In the genomic region with DNA sequence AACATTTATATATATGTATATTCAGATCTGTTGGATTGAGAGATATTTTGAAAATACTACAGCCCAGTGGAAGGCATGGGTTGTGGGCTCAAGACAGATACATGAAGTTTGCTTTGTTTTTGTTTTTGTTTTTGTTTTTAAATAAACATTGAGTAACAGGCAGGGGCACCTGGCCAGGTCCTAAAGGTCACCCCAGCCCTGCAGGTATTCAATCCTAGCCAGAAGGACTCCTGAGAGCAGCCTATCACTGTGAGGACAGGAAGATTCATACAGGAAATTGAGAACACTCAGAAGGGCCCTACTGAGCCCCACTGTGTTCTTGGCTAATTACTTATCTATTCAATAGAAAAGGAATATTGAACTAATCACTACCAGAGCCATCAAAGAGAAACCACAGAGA, we compare ENCODE assay signal across 11 mouse cellular contexts. TPM values are rescaled to one million over a fixed set of nuclear protein-coding genes. Genes with fewer than 3 reads are reported as not detected.
DNase-seq lines count a peak whose midpoint lies in the region; ATAC-seq lines count a peak whose summit lies in the region.
"Had no signal": no experiment of that assay in that cellular context is flagged by ENCODE, and none has a peak within 500 bp of the region (broad histone marks: within the 10 kb centered on the region; RNA-seq: fewer than 3 reads in every experiment).

No protein-coding gene starts in this region.

- H3K9me3 ChIP-seq in hindbrain, embryonic 10.5 days: no peaks in the 10 kb centered on the region
- no peaks in the 10 kb centered on the region for H3K9me3 ChIP-seq in hindbrain, embryonic 11.5 days (ENCODE audit: control insufficient read depth, low read length)
- no peaks in the 10 kb centered on the region for H3K9me3 ChIP-seq in forebrain, embryonic 12.5 days
- no peaks in the 10 kb centered on the region for H3K9me3 ChIP-seq in hindbrain, embryonic 14.5 days (ENCODE audit: control insufficient read depth, low read length)
- H3K9me3 ChIP-seq in midbrain, embryonic 16.5 days (replicated peaks; ENCODE audit: control insufficient read depth, low read length, poor library complexity, severe bottlenecking): no peaks in the 10 kb centered on the region

- H3K27me3 ChIP-seq in hindbrain, embryonic 10.5 days (ENCODE audit: insufficient read depth, poor library complexity, severe bottlenecking): peaks cover 33% of the 10 kb centered on the region
- no peaks in the 10 kb centered on the region for H3K27me3 ChIP-seq in hindbrain, embryonic 11.5 days (ENCODE audit: control insufficient read depth, insufficient read depth, low read length)
- H3K27me3 ChIP-seq in forebrain, embryonic 12.5 days: peaks cover 29% of the 10 kb centered on the region
- no peaks in the 10 kb centered on the region for H3K27me3 ChIP-seq in hindbrain, embryonic 14.5 days (ENCODE audit: control insufficient read depth, insufficient read depth, low read length)
- no peaks in the 10 kb centered on the region for H3K27me3 ChIP-seq in midbrain, embryonic 16.5 days (ENCODE audit: control insufficient read depth, insufficient read depth, low read depth, low read length)

- peak overlapping the region; percentile 70 for H3K4me3 ChIP-seq in hindbrain, embryonic 10.5 days
- no peak overlapping the region for H3K4me3 ChIP-seq in hindbrain, embryonic 11.5 days (ENCODE audit: low read depth, low read length)
- peak overlapping the region; percentile 14; the same call in 1 of the 2 replicates for H3K4me3 ChIP-seq in forebrain, embryonic 12.5 days (replicated peaks)
- peak overlapping the region; percentile 67 for H3K4me3 ChIP-seq in hindbrain, embryonic 14.5 days (replicated peaks; ENCODE audit: low read length)
- peak overlapping the region; percentile 74 for H3K4me3 ChIP-seq in midbrain, embryonic 16.5 days (ENCODE audit: low read depth, low read length)

- no peak overlapping the region for H3K4me2 ChIP-seq in hindbrain, embryonic 11.5 days (replicated peaks; ENCODE audit: low read depth, low read length)
- peak overlapping the region; percentile 97 for H3K4me2 ChIP-seq in forebrain, embryonic 12.5 days
- H3K4me2 ChIP-seq in hindbrain, embryonic 14.5 days (replicated peaks): peak overlapping the region; percentile 93
- peak overlapping the region; percentile 92 for H3K4me2 ChIP-seq in midbrain, embryonic 16.5 days (ENCODE audit: low read length)

- DNase-seq in hindbrain, embryonic 10.5 days (ENCODE audit: low spot score): no peak
- DNase-seq in hindbrain, embryonic 11.5 days (ENCODE audit: low spot score): no peak
- DNase-seq in hindbrain, embryonic 14.5 days (ENCODE audit: low spot score): no peak
- DNase-seq in spleen, adult 18-20 months: no peak
- DNase-seq in adrenal gland, adult 8-10 months: no peak
- no peak for DNase-seq in thymus, postnatal 36 days
- DNase-seq: gastrocnemius, postnatal 36 days; lung, postnatal 14 days had no signal

- no peak for ATAC-seq in hindbrain, embryonic 11.5 days (ENCODE audit: low FRiP score)
- ATAC-seq in forebrain, embryonic 12.5 days (ENCODE audit: low FRiP score): no peak
- no peak for ATAC-seq in hindbrain, embryonic 14.5 days (ENCODE audit: low FRiP score)
- no peak for ATAC-seq in midbrain, embryonic 16.5 days
- ATAC-seq: activated CD4-positive, CD25-positive, alpha-beta regulatory T cell, adult 4 months had no signal

- peaks cover 79% of the 10 kb centered on the region for H3K4me1 ChIP-seq in hindbrain, embryonic 10.5 days (replicated peaks)
- H3K4me1 ChIP-seq in hindbrain, embryonic 11.5 days (replicated peaks; ENCODE audit: control insufficient read depth, insufficient read depth, low read length): peaks cover 14% of the 10 kb centered on the region
- H3K4me1 ChIP-seq in forebrain, embryonic 12.5 days: peaks cover 77% of the 10 kb centered on the region
- H3K4me1 ChIP-seq in hindbrain, embryonic 14.5 days (replicated peaks; ENCODE audit: control insufficient read depth, insufficient read depth, low read length): peaks cover 48% of the 10 kb centered on the region
- peaks cover 38% of the 10 kb centered on the region for H3K4me1 ChIP-seq in midbrain, embryonic 16.5 days (ENCODE audit: control insufficient read depth, insufficient read depth, low read length)

- no peak overlapping the region for H3K27ac ChIP-seq in hindbrain, embryonic 10.5 days
- H3K27ac ChIP-seq in hindbrain, embryonic 11.5 days (ENCODE audit: low read depth, low read length): no peak overlapping the region
- no peak overlapping the region for H3K27ac ChIP-seq in forebrain, embryonic 12.5 days
- H3K27ac ChIP-seq in hindbrain, embryonic 14.5 days: 0 out of 2 replicates have a peak overlapping the region, but pooled peaks have one; percentile 7
- no peak overlapping the region for H3K27ac ChIP-seq in midbrain, embryonic 16.5 days (ENCODE audit: low read length)

- H3K9ac ChIP-seq in hindbrain, embryonic 11.5 days (ENCODE audit: low read depth, low read length): no peak overlapping the region
- H3K9ac ChIP-seq in forebrain, embryonic 12.5 days: no peak overlapping the region
- peak overlapping the region; percentile 83; the same call in 1 of the 2 replicates for H3K9ac ChIP-seq in hindbrain, embryonic 14.5 days
- H3K9ac ChIP-seq in midbrain, embryonic 16.5 days (ENCODE audit: low read depth, low read length): peak overlapping the region; percentile 23; the same call in 1 of the 2 replicates

- H3K36me3 ChIP-seq in hindbrain, embryonic 10.5 days: no peaks in the 10 kb centered on the region
- H3K36me3 ChIP-seq in hindbrain, embryonic 11.5 days (ENCODE audit: control insufficient read depth, insufficient read depth, low read length): no peaks in the 10 kb centered on the region
- no peaks in the 10 kb centered on the region for H3K36me3 ChIP-seq in forebrain, embryonic 12.5 days (replicated peaks)
- no peaks in the 10 kb centered on the region for H3K36me3 ChIP-seq in hindbrain, embryonic 14.5 days (replicated peaks; ENCODE audit: control insufficient read depth, insufficient read depth)
- H3K36me3 ChIP-seq in midbrain, embryonic 16.5 days (ENCODE audit: control insufficient read depth, insufficient read depth, low read length): no peaks in the 10 kb centered on the region

RNA-seq across cellular contexts. Expression of a gene that starts 5.0 kb away (rescaled TPM):
- 28.5 and 33.1 TPM in 2 replicates for polyA plus RNA-seq in hindbrain, embryonic 10.5 days (2016; fragmentation: Nextera tagmentation; extraction: Ambion mirVana)
- polyA plus RNA-seq in hindbrain, embryonic 11.5 days (2014; fragmentation: Nextera tagmentation; extraction: Ambion mirVana): 40.3 and 44.1 TPM in 2 replicates
- polyA plus RNA-seq in forebrain, embryonic 12.5 days (2016; fragmentation: Nextera tagmentation; extraction: Ambion mirVana): 48.5 and 51.2 TPM in 2 replicates
- polyA plus RNA-seq in hindbrain, embryonic 14.5 days (2014; fragmentation: Nextera tagmentation; extraction: Ambion mirVana): 34.6 and 43.9 TPM in 2 replicates
- polyA plus RNA-seq in midbrain, embryonic 16.5 days (2015; fragmentation: Nextera tagmentation; extraction: Ambion mirVana): 39.3 and 47.8 TPM in 2 replicates
- 10 to 100 TPM in 2 of 4 experiments, 1 to 10 TPM in 2; 7.7 to 16.5 (median 12.9) TPM for total RNA-seq in adrenal gland, adult 8-10 months (2022)

Comparison
In these comparisons a context has a peak if more than half of its experiments do, and no peak if none do; other contexts are left out.
1. H3K9ac ChIP-seq: peak in hindbrain, embryonic 14.5 days (single experiment) and midbrain, embryonic 16.5 days (single experiment); none in hindbrain, embryonic 11.5 days (single experiment) and forebrain, embryonic 12.5 days (single experiment).